Mouse (Mus musculus) cerebellum, adult 2 months (tissue): ENCODE results near the gene AC109138.7. TPM values are rescaled to one million over a fixed set of nuclear protein-coding genes. Genes with fewer than 3 reads are reported as not detected.

ENCODE experiments used
- DNase-seq, 2 experiments: peaks; one replicate each; pipeline ENCODE4 v3.0.0; 2021
- H3K27ac ChIP-seq: fragments of 200-500 bp; 2 replicates; pipeline ENCODE4 v1.5.1; 2012; ENCODE audit warnings: low read length, control low read depth, inconsistent platforms; ENCODE audit not compliant: insufficient read depth
- H3K27me3 ChIP-seq: fragments of 200-500 bp; 2 replicates; pipeline ENCODE4 v1.6.1; 2012; ENCODE audit warnings: inconsistent platforms, mild to moderate bottlenecking, low read length, moderate library complexity; ENCODE audit not compliant: control insufficient read depth, insufficient read depth
- H3K4me1 ChIP-seq: fragments of 200-500 bp; 2 replicates; pipeline ENCODE4 v1.6.1; 2011; ENCODE audit warnings: low read length; ENCODE audit not compliant: control insufficient read depth, insufficient read depth
- H3K4me3 ChIP-seq: fragments of 200-500 bp; replicated peaks from 2 replicates; pipeline ENCODE3; 2011; ENCODE audit warnings: mild to moderate bottlenecking, low read depth, low read length, control low read depth; ENCODE audit not compliant: insufficient read depth
- CTCF ChIP-seq: fragments of 200-500 bp; IDR thresholded peaks from 2 replicates; pipeline ENCODE4 v1.5.1; 2011; ENCODE audit warnings: low read depth, mild to moderate bottlenecking, control low read depth, low read length, moderate library complexity, borderline replicate concordance; ENCODE audit not compliant: insufficient read depth
- POLR2A ChIP-seq: fragments of 200-500 bp; IDR thresholded peaks from 2 replicates; pipeline ENCODE4 v1.6.1; 2011; ENCODE audit warnings: low read length, control low read depth, borderline replicate concordance; ENCODE audit not compliant: insufficient read depth
- WGBS: fragments of 180-500 bp; shearing (Covaris S2); methylation state at CpG from one replicate; pipeline ENCODE4 v1.1.7; 2018; 5-methylcytosine and 5-hydroxymethylcytosine counted together
- polyA plus RNA-seq: library from polyadenylated mRNA; depleted of rRNA; stranded (reverse); fragments of >200 nt; gene quantifications from 2 replicates; pipeline ENCODE4 v1.2.3, GENCODE M21; 2012

The AC109138.7 gene
- polyA plus RNA-seq, 1 experiment, result 0.77 TPM

DNA sequence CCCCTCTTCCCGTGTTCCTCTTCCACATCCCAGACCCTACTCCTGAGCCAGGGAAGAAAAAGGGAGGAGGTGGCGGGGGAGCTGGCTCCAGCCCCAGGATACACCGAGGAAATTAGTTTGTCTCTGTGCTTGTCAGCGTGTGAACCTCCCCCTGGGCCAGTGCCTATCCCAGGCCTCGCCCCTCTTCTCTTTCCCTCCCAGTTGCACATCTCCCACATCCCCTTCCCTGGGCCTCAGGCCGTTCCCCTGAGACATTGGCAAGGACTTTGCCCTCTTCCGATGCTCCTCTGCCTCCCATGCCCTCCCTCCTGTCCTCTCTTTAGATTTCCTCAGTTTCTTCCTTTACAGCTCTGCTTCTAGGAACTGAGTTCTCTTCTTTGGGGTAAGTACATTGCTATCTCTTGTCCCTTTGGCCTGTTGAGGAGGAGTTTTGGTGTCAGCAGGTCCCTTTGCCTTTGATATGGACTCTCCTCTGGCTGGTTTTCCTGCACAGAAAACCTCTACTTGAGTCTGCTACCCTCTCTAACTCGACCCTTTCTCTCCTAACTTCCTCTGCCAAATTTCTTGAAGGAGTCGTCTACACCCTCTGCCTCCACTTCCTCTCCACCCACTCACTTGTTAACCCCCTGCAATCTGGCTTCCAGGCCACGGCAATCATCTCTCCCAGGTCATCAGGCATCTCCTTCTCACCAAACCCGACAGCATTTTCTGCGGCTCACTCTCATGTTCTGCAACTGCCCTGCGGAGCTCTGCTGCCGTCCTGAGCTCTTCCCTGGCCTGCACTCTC lies 7.0 kb downstream of the AC109138.7 start:
- Histone ChIP-seq H3K27me3 (no peaks in the 10 kb centered on the region), H3K4me1 (peaks cover 12% of the 10 kb centered on the region), H3K27ac (no peak overlapping the region), H3K4me3 (no peak overlapping the region)
- 51% methylated on average over 14 of the region's 14 CpGs for WGBS
- DNase-seq, result no peak
- no peak for TF ChIP-seq CTCF
- no peak for TF ChIP-seq POLR2A

DNA sequence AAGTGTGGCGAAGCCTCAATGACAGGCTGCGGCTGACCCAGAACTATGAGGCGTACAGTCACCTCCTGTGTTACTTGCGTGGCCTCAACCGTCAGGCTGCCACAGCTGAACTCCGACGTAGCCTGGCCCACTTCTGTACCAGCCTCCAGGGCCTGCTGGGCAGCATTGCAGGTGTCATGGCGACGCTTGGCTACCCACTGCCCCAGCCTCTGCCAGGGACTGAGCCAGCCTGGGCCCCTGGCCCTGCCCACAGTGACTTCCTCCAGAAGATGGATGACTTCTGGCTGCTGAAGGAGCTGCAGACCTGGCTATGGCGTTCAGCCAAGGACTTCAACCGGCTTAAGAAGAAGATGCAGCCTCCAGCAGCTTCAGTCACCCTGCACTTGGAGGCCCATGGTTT lies 8.0 kb downstream of the AC109138.7 start:
- Histone ChIP-seq H3K27me3 (no peaks in the 10 kb centered on the region), H3K27ac (no peak overlapping the region), H3K4me1 (peaks cover 12% of the 10 kb centered on the region), H3K4me3 (no peak overlapping the region)
- TF ChIP-seq POLR2A (no peak), CTCF (no peak)
- WGBS, result 62% methylated on average over 11 of the region's 11 CpGs
- no peak for DNase-seq

- H3K4me3 ChIP-seq, result no peak overlapping the region
- TF ChIP-seq POLR2A (no peak), CTCF (no peak)
- H3K27me3 ChIP-seq, result no peaks in the 10 kb centered on the region
- no peak for DNase-seq
- no peak overlapping the region for H3K27ac ChIP-seq
- H3K4me1 ChIP-seq, result no peaks in the 10 kb centered on the region
- 86% methylated on average over 7 of the region's 7 CpGs for WGBS
These were observed 12.6 kb downstream of the AC109138.7 start for GRCm38 (mm10) chr19:4226779-4227178.

GRCm38 (mm10) chr19:4227446-4227845 lies 13.3 kb downstream of the AC109138.7 start:
- Histone ChIP-seq H3K4me3 (no peak overlapping the region), H3K27me3 (no peaks in the 10 kb centered on the region), H3K4me1 (no peaks in the 10 kb centered on the region), H3K27ac (no peak overlapping the region)
- no peak for TF ChIP-seq POLR2A
- no peak for TF ChIP-seq CTCF
- WGBS, result 83% methylated on average over 5 of the region's 5 CpGs
- DNase-seq, result no peak

GRCm38 (mm10) chr19:4227894-4228678 lies 13.9 kb downstream of the AC109138.7 start:
- no peak overlapping the region for H3K27ac ChIP-seq
- no peaks in the 10 kb centered on the region for H3K4me1 ChIP-seq
- WGBS, result 20% methylated on average over 8 of the region's 8 CpGs
- peak; percentile 72 to 79 for DNase-seq
- TF ChIP-seq CTCF (peak; percentile 92), POLR2A (no peak)
- H3K27me3 ChIP-seq, result no peaks in the 10 kb centered on the region
- no peak overlapping the region for H3K4me3 ChIP-seq

DNA sequence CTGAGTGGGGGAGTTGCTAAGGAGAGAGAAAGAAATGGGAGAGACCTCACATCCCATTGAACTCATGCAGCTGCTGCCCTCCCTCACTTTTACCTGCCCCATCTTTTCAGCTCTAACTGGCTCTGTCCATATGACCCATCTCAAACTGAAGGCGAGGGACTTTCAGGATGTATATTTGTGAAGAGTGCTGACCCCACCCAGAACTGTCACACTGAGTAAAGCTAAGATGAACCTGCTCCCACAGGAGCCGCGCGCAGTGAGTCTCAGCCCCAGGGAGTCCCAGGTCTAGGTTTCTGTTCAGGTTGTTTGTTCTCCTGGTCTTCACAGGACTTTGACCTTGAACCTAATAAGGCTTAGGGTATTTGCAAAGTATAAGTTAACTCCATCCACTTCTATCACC lies 14.7 kb downstream of the AC109138.7 start:
- DNase-seq, result no peak
- WGBS, result 86% methylated on average over 4 of the region's 4 CpGs
- no peak for TF ChIP-seq POLR2A
- H3K4me3 ChIP-seq, result no peak overlapping the region
- H3K4me1 ChIP-seq, result no peaks in the 10 kb centered on the region
- no peak overlapping the region for H3K27ac ChIP-seq
- no peaks in the 10 kb centered on the region for H3K27me3 ChIP-seq

- no peak overlapping the region for H3K27ac ChIP-seq
- H3K27me3 ChIP-seq, result no peaks in the 10 kb centered on the region
- 55% methylated on average over 9 of the region's 9 CpGs for WGBS
- no peak for DNase-seq
- TF ChIP-seq CTCF (no peak), POLR2A (no peak)
- H3K4me3 ChIP-seq, result no peak overlapping the region
- H3K4me1 ChIP-seq, result no peaks in the 10 kb centered on the region
These were observed 15.4 kb downstream of the AC109138.7 start for GRCm38 (mm10) chr19:4229451-4230076.

GRCm38 (mm10) chr19:4230415-4230814 lies 16.3 kb downstream of the AC109138.7 start:
- Histone ChIP-seq H3K27ac (no peak overlapping the region), H3K4me3 (no peak overlapping the region), H3K27me3 (no peaks in the 10 kb centered on the region), H3K4me1 (no peaks in the 10 kb centered on the region)
- 69% methylated on average over 8 of the region's 8 CpGs for WGBS
- TF ChIP-seq POLR2A, result no peak
- TF ChIP-seq CTCF, result no peak
- DNase-seq, result no peak
